Mouse (Mus musculus): ENCODE results near the gene Jmjd8. TPM values are rescaled to one million over a fixed set of nuclear protein-coding genes. Genes with fewer than 3 reads are reported as not detected.

Gene Jmjd8
- polyA plus RNA-seq, 1 experiment, result 65.2 TPM

DNA sequence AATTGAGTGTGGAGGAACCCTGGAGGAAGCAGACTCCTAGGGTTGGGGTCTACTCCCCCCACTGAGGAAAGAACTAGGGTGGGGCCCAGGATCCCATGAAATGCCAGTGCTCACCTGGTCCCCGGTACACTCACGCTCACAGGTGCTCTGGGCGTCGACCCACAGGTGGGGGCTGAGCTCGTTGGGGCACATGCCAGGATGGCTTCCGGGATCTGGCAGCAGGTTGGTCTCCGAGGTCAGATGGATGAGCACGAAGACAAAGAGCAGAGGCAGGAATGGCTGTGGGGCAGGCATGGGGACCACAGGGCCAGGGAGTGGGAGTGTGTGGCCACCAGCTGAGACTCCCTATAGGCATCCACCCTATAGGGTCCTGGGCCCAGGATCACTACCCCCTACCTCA lies 51.1 kb downstream of the Jmjd8 start:
- TF ChIP-seq CTCF (IDR thresholded peaks at IDR 0.05; ENCODE audit: insufficient read depth, low read length) (no peak), POLR2A (IDR thresholded peaks at IDR 0.05; ENCODE audit: borderline replicate concordance, extremely low read depth, low read depth, low read length) (no peak)
- Histone ChIP-seq H3K4me1 (ENCODE audit: control insufficient read depth, insufficient read depth, low read length) (peaks cover 3% of the 10 kb centered on the region), H3K4me3 (replicated peaks; ENCODE audit: extremely low read depth, low read depth, low read length) (no peak overlapping the region)
- no peak for DNase-seq
- WGBS, result 77% methylated on average over 8 of the region's 8 CpGs

DNA sequence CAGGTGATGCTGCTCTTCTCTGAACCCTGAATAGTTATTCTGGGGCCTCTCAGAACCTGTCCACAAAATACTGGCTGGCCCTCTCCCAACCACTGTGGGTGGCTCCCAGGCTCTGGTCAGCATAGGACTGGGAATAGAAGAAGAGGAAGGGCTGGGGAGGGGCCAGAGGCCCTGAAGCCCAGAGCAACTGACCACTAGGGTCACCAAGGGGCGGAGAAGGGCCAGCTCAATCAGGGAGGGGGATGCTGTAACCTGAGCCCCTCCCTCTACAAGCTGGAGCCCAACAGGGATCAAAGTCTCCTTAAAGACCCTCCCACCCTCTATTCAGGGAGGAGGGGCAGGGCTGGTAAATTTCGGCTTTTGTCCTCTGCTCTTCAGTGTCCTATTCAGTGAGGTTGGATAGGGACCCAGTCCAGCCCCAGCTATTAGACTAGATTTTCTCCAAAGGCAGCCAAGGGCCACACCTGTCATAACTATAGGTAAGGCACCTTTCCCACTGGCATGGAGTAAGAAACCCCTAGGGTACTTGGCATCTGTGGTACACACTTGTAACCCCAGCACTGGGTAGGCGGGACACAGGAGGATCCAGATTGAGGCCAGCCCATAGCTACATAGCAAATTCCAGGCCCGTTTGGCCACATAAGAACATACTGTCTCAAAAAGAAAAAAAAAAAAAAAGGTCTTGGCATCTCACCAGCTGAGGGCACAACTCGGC lies 51.7 kb downstream of the Jmjd8 start, which contains the start of gene Wfikkn1:
TSS of gene Wfikkn1 (minus strand) at position 663 of the 715 bp plus-strand sequence.
- TF ChIP-seq POLR2A (IDR thresholded peaks at IDR 0.05; ENCODE audit: borderline replicate concordance, extremely low read depth, low read depth, low read length) (no peak), CTCF (IDR thresholded peaks at IDR 0.05; ENCODE audit: insufficient read depth, low read length) (no peak)
- no peak for DNase-seq
- 49% methylated on average over 5 of the region's 5 CpGs for WGBS
- Histone ChIP-seq H3K4me1 (ENCODE audit: control insufficient read depth, insufficient read depth, low read length) (peaks cover 3% of the 10 kb centered on the region), H3K4me3 (replicated peaks; ENCODE audit: extremely low read depth, low read depth, low read length) (no peak within 1 kb of the TSS)

DNA sequence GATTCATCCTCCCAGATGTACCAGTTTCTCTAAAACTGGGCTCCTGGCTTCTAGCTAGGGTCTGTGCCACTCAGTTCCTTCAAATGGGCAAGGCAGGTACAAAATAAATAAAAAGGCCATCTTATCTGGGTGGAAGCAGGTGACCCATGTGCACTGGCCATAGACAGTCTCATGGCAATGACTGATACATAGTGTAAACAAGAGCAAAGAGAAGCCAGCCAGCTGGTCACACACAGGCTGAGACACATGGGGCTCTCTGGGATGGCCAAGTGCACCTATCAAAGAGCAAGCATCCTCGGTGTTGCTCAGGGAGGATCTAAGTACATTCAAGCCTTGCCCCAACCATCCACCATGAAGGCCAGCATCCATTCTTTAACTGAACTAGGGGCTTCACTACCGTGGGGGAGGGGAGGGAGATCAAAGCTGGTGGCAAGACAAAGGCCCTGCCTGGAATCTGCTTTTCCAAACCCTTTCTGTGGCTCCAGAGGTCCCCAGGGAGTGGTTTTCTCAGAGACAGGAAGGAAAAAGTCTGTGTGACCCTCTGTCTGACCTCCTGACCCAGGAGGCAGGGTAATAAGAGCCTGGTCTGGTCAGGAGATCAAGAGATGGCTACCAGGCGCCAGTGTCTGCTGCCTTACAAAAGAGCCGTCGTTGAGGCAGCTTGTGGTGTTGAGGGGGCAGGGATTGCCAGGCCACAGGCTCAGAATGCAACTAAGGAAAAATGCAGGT lies 52.4 kb downstream of the Jmjd8 start:
- no peak for TF ChIP-seq CTCF (IDR thresholded peaks at IDR 0.05; ENCODE audit: insufficient read depth, low read length)
- TF ChIP-seq POLR2A (IDR thresholded peaks at IDR 0.05; ENCODE audit: borderline replicate concordance, extremely low read depth, low read depth, low read length), result no peak
- WGBS, result 25% methylated on average over 5 of the region's 5 CpGs
- Histone ChIP-seq H3K4me3 (replicated peaks; ENCODE audit: extremely low read depth, low read depth, low read length) (no peak overlapping the region), H3K4me1 (ENCODE audit: control insufficient read depth, insufficient read depth, low read length) (no peaks in the 10 kb centered on the region; the same call in none of the 2 replicates)
- DNase-seq, result no peak

Other genes with a start within 250 kb of the Jmjd8 start
- gene Lmf1, start 249.8 kb upstream of the Jmjd8 start, polyA plus RNA-seq (2012; rRNA removed), result 15.8 and 22.4 TPM in 2 replicates
- 0.36 TPM in 1 of 2 replicates, not detected in the other for gene Gng13, start 111.7 kb upstream of the Jmjd8 start, polyA plus RNA-seq (2012; rRNA removed)
- gene Chtf18, start 101.4 kb upstream of the Jmjd8 start, polyA plus RNA-seq (2012; rRNA removed), result 3.0 and 4.2 TPM in 2 replicates
- gene Rpusd1, start 101.2 kb upstream of the Jmjd8 start, polyA plus RNA-seq (2012; rRNA removed), result 40.1 and 45.0 TPM in 2 replicates
- gene Mslnl, start 92.8 kb upstream of the Jmjd8 start, polyA plus RNA-seq (2012; rRNA removed), result 0.23 and 0.25 TPM in 2 replicates
- 71.2 and 78.4 TPM in 2 replicates for gene Msln, start 74.5 kb upstream of the Jmjd8 start, polyA plus RNA-seq (2012; rRNA removed)
- gene Narfl, start 55.1 kb upstream of the Jmjd8 start, polyA plus RNA-seq (2012; rRNA removed), result 13.1 and 20.1 TPM in 2 replicates
- gene Haghl, start 43.2 kb upstream of the Jmjd8 start, polyA plus RNA-seq (2012; rRNA removed), result 48.9 and 56.2 TPM in 2 replicates
- gene Ccdc78, start 42.3 kb upstream of the Jmjd8 start, polyA plus RNA-seq (2012; rRNA removed), result 14.0 and 15.6 TPM in 2 replicates
- 114 and 128 TPM in 2 replicates for gene Fam173a, start 36.0 kb upstream of the Jmjd8 start, polyA plus RNA-seq (2012; rRNA removed)
- 0.41 TPM in 1 of 2 replicates, not detected in the other for gene AC134908.4, start 33.2 kb upstream of the Jmjd8 start, polyA plus RNA-seq (2012; rRNA removed)
- 40.3 and 44.9 TPM in 2 replicates for gene Metrn, start 31.7 kb upstream of the Jmjd8 start, polyA plus RNA-seq (2012; rRNA removed)
- 4.0 and 5.0 TPM in 2 replicates for gene Fbxl16, start 19.8 kb upstream of the Jmjd8 start, polyA plus RNA-seq (2012; rRNA removed)
- gene Wdr24, start 5.2 kb upstream of the Jmjd8 start, polyA plus RNA-seq (2012; rRNA removed), result 29.4 and 34.3 TPM in 2 replicates
- 131 and 160 TPM in 2 replicates for gene Stub1, start 4.5 kb downstream of the Jmjd8 start, polyA plus RNA-seq (2012; rRNA removed)
- 9.1 and 14.1 TPM in 2 replicates for gene Rhbdl1, start 8.4 kb downstream of the Jmjd8 start, polyA plus RNA-seq (2012; rRNA removed)
- gene Gm20683, start 12.9 kb downstream of the Jmjd8 start, polyA plus RNA-seq (2012; rRNA removed), result 29.1 and 36.2 TPM in 2 replicates
- 59.6 and 61.2 TPM in 2 replicates for gene Rhot2, start 16.0 kb downstream of the Jmjd8 start, polyA plus RNA-seq (2012; rRNA removed)
- gene Wdr90, start 32.6 kb downstream of the Jmjd8 start, polyA plus RNA-seq (2012; rRNA removed), result 35.7 and 40.3 TPM in 2 replicates
- gene Mcrip2, start 39.9 kb downstream of the Jmjd8 start, polyA plus RNA-seq (2012; rRNA removed), result 22.7 and 31.1 TPM in 2 replicates
- 78.1 and 103 TPM in 2 replicates for gene Mettl26, start 46.2 kb downstream of the Jmjd8 start, polyA plus RNA-seq (2012; rRNA removed)
- 1.0 and 1.4 TPM in 2 replicates for gene Wfikkn1, start 52.0 kb downstream of the Jmjd8 start, polyA plus RNA-seq (2012; rRNA removed)
- 40.2 and 62.6 TPM in 2 replicates for gene Rab40c, start 90.9 kb downstream of the Jmjd8 start, polyA plus RNA-seq (2012; rRNA removed)
- gene Pigq, start 116.1 kb downstream of the Jmjd8 start, polyA plus RNA-seq (2012; rRNA removed), result 107 and 131 TPM in 2 replicates
- gene Nhlrc4, start 116.1 kb downstream of the Jmjd8 start, polyA plus RNA-seq (2012; rRNA removed), result 24.4 and 37.5 TPM in 2 replicates
- not detected in 2 replicates for gene A930017K11Rik, start 123.7 kb downstream of the Jmjd8 start, polyA plus RNA-seq (2012; rRNA removed)
- 45.9 and 49.7 TPM in 2 replicates for gene Capn15, start 156.9 kb downstream of the Jmjd8 start, polyA plus RNA-seq (2012; rRNA removed)
- 41.3 and 46.5 TPM in 2 replicates for gene Rab11fip3, start 240.7 kb downstream of the Jmjd8 start, polyA plus RNA-seq (2012; rRNA removed)

Data from lung, adult 2 months (tissue).